Mouse (Mus musculus) bone marrow macrophage, adult 2 months (primary cell): ENCODE measurements around the gene Samd11. TPM values are rescaled to one million over a fixed set of nuclear protein-coding genes. Genes with fewer than 3 reads are reported as not detected.

ENCODE experiments used
- H3K27ac ChIP-seq: 2 replicates; pipeline ENCODE4 v1.5.1; 2012; ENCODE audit warnings: low read depth, low read length; ENCODE audit not compliant: insufficient read depth
- H3K4me1 ChIP-seq: 2 replicates; pipeline ENCODE4 v1.6.1; 2012; ENCODE audit warnings: low read length; ENCODE audit not compliant: control insufficient read depth, insufficient read depth
- H3K4me3 ChIP-seq: 2 replicates; pipeline ENCODE4 v1.5.1; 2012; ENCODE audit warnings: mild to moderate bottlenecking, low read length, moderate library complexity; ENCODE audit not compliant: insufficient read depth
- CTCF ChIP-seq: IDR thresholded peaks from 2 replicates; pipeline ENCODE4 v1.5.1; 2012; ENCODE audit warnings: low read depth, mild to moderate bottlenecking, low read length, moderate library complexity
- POLR2A ChIP-seq: IDR thresholded peaks from 2 replicates; pipeline ENCODE4 v1.6.1; 2012; ENCODE audit warnings: mild to moderate bottlenecking, low read depth, low read length, borderline replicate concordance
- polyA plus RNA-seq: library from polyadenylated mRNA; stranded (reverse); fragments of >200 nt; gene quantifications from 2 replicates; pipeline ENCODE4 v1.2.4, GENCODE M21; 2012; ENCODE audit not compliant: missing spikeins, insufficient read depth, insufficient read length

Samd11 gene
- polyA plus RNA-seq: 0.36 TPM in 1 of 2 replicates, not detected in the other

GRCm38 (mm10) chr4:156255078-156255839 lies at the start of gene Samd11:
Samd11 (minus strand) TSS chr4:156255657.
- TF ChIP-seq CTCF: no peak
- TF ChIP-seq POLR2A: no peak
- Histone ChIP-seq H3K4me1 (peaks cover 27% of the 10 kb centered on the region), H3K27ac (no peak within 1 kb of the TSS), H3K4me3 (no peak within 1 kb of the TSS)

- Histone ChIP-seq H3K4me3 (no peak overlapping the region), H3K27ac (no peak overlapping the region)
- no peak for TF ChIP-seq CTCF
- no peak for TF ChIP-seq POLR2A
Measured at GRCm38 (mm10) chr4:156254361-156255077, 938 bp downstream of the Samd11 start.

GRCm38 (mm10) chr4:156253043-156253442 lies 2.4 kb downstream of the Samd11 start:
- TF ChIP-seq POLR2A (no peak), CTCF (no peak)
- H3K27ac ChIP-seq: peak overlapping the region; percentile 26
- peaks cover 27% of the 10 kb centered on the region for H3K4me1 ChIP-seq
- no peak overlapping the region for H3K4me3 ChIP-seq

More at GRCm38 (mm10) chr4:156254361-156255077, 938 bp downstream of the Samd11 start:
- peaks cover 27% of the 10 kb centered on the region for H3K4me1 ChIP-seq

- peaks cover 27% of the 10 kb centered on the region for H3K4me1 ChIP-seq
- peak overlapping the region; percentile 25; the same call in 1 of the 2 replicates for H3K27ac ChIP-seq
- H3K4me3 ChIP-seq: no peak overlapping the region
- no peak for TF ChIP-seq CTCF
- no peak for TF ChIP-seq POLR2A
Measured at GRCm38 (mm10) chr4:156252619-156253018, 2.8 kb downstream of the Samd11 start.

GRCm38 (mm10) chr4:156252140-156252539 lies 3.3 kb downstream of the Samd11 start:
- H3K27ac ChIP-seq: no peak overlapping the region
- H3K4me1 ChIP-seq: peaks cover 27% of the 10 kb centered on the region
- no peak for TF ChIP-seq POLR2A
- no peak for TF ChIP-seq CTCF
- H3K4me3 ChIP-seq: no peak overlapping the region

- no peak for TF ChIP-seq CTCF
- no peak for TF ChIP-seq POLR2A
- H3K27ac ChIP-seq: no peak overlapping the region
- H3K4me1 ChIP-seq: peaks cover 27% of the 10 kb centered on the region
- H3K4me3 ChIP-seq: no peak overlapping the region
Measured at GRCm38 (mm10) chr4:156251081-156251480, 4.4 kb downstream of the Samd11 start.

- no peak overlapping the region for H3K27ac ChIP-seq
- no peak overlapping the region for H3K4me3 ChIP-seq
- H3K4me1 ChIP-seq: peaks cover 18% of the 10 kb centered on the region
- no peak for TF ChIP-seq POLR2A
- TF ChIP-seq CTCF: no peak
Measured at GRCm38 (mm10) chr4:156249567-156249966, 5.9 kb downstream of the Samd11 start.

- TF ChIP-seq POLR2A: no peak
- no peak for TF ChIP-seq CTCF
- Histone ChIP-seq H3K27ac (peak overlapping the region; percentile 99), H3K4me3 (peak overlapping the region; percentile 95), H3K4me1 (no peaks in the 10 kb centered on the region; the same call in 1 of the 2 replicates)
Measured at GRCm38 (mm10) chr4:156236651-156237447, 18.6 kb downstream of the Samd11 start.

GRCm38 (mm10) chr4:156235808-156236533 lies 19.5 kb downstream of the Samd11 start, which contains the start of gene Noc2l:
Noc2l (plus strand) TSS chr4:156236010.
- Histone ChIP-seq H3K27ac (peak within 1 kb of the TSS; percentile 99), H3K4me1 (no peaks in the 10 kb centered on the region; the same call in 1 of the 2 replicates), H3K4me3 (peak within 1 kb of the TSS; percentile 95)
- TF ChIP-seq POLR2A (no peak), CTCF (no peak)
